Mouse (Mus musculus) urinary bladder, postnatal 4 days (tissue): ENCODE results near the gene Gm20809.
"Not testable (repeated sequence)": the region's sequence is repeated elsewhere in the genome, so short reads cannot be mapped to it uniquely, and the experiment has no call there.

Experiments used
- DNase-seq, 2 experiments: peaks; one replicate each; pipeline ENCODE4 v3.0.0; 2021 to 2022; ENCODE audit warnings: low spot score in 2 of 2

The Gm20809 gene

DNA sequence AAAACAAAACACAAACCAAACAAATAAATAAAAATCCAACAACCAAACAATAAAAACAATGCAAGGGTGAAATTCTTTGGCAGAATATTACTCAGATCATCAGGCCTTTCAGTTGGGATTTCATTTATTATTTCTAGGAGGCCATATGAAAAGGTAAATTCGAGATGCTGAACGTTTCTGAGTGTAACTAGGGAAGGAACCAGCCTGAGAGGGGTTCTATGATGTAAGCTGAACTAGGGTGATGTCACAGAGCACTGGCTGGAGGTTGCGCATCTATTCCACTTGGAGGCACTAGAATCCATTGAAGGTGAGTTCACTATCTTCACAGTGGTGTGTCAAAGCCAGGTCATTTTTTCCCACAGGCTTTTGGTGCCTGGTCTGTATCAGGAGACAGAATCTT, at the start of gene Gm20809:
Gene Gm20809 (plus strand): TSS at position 301 of the 400 bp plus-strand sequence.
- DNase-seq = not testable (repeated sequence)
